Comparison of ENCODE assay signal across 15 mouse cellular contexts in genomic region chr6:141499511-141499910, GRCm38 (mm10). TPM values are rescaled to one million over a fixed set of nuclear protein-coding genes. Genes with fewer than 3 reads are reported as not detected.
A peak's percentile ranks its signal among the peaks of the same experiment; 100 is the strongest.
DNase-seq lines count a peak whose midpoint lies in the region; ATAC-seq and TF ChIP-seq lines count a peak whose summit lies in the region.
"Had no signal": no experiment of that assay in that cellular context is flagged by ENCODE, and none has a peak within 500 bp of the region (broad histone marks: within the 10 kb centered on the region; RNA-seq: fewer than 3 reads in every experiment).

No protein-coding gene starts in this region.

- no peak overlapping the region for H3K27ac ChIP-seq in heart, adult 2 months
- H3K27ac ChIP-seq in liver, postnatal 0 days (ENCODE audit: low read depth): no peak overlapping the region
- H3K27ac ChIP-seq in liver, embryonic 12.5 days: no peak overlapping the region
- H3K27ac ChIP-seq in ES-Bruce4 (ENCODE audit: insufficient read depth, low read length): no peak overlapping the region
- H3K27ac ChIP-seq in limb, embryonic 10.5 days: no peak overlapping the region
- no peak overlapping the region for H3K27ac ChIP-seq in forebrain, embryonic 12.5 days
- H3K27ac ChIP-seq: hindbrain, embryonic 12.5 days; midbrain, embryonic 13.5 days had no signal

- H3K4me1 ChIP-seq in heart, adult 2 months (ENCODE audit: control insufficient read depth, insufficient read depth, low read length): no peaks in the 10 kb centered on the region
- no peaks in the 10 kb centered on the region for H3K4me1 ChIP-seq in liver, postnatal 0 days (ENCODE audit: insufficient read depth)
- no peaks in the 10 kb centered on the region for H3K4me1 ChIP-seq in liver, embryonic 12.5 days
- peaks cover 3% of the 10 kb centered on the region for H3K4me1 ChIP-seq in ES-Bruce4 (ENCODE audit: control insufficient read depth, insufficient read depth, low read length)
- H3K4me1 ChIP-seq in limb, embryonic 10.5 days: peaks cover 16% of the 10 kb centered on the region
- peaks cover 29% of the 10 kb centered on the region for H3K4me1 ChIP-seq in forebrain, embryonic 12.5 days

- peak; percentile 47; the same call in 1 of the 2 replicates for ATAC-seq in liver, postnatal 0 days
- no peak for ATAC-seq in liver, embryonic 12.5 days
- no peak for ATAC-seq in forebrain, embryonic 12.5 days (ENCODE audit: low FRiP score)
- ATAC-seq: midbrain, embryonic 13.5 days had no signal

- no peak overlapping the region for H3K4me2 ChIP-seq in liver, postnatal 0 days (ENCODE audit: low read depth, low read length)
- H3K4me2 ChIP-seq in liver, embryonic 12.5 days: no peak overlapping the region
- no peak overlapping the region for H3K4me2 ChIP-seq in forebrain, embryonic 12.5 days
- H3K4me2 ChIP-seq: heart, embryonic 11.5 days; hindbrain, embryonic 12.5 days; midbrain, embryonic 13.5 days had no signal

- peak; percentile 62 for TF ChIP-seq CTCF in heart, adult 2 months (IDR thresholded peaks at IDR 0.05)
- TF ChIP-seq CTCF in liver, postnatal 0 days (IDR thresholded peaks at IDR 0.05; ENCODE audit: low read depth): peak; percentile 55
- peak; percentile 7 for TF ChIP-seq CTCF in ES-Bruce4 (IDR thresholded peaks at IDR 0.05; ENCODE audit: low read depth, low read length)

- no peaks in the 10 kb centered on the region for H3K27me3 ChIP-seq in heart, adult 2 months (ENCODE audit: control insufficient read depth, insufficient read depth, low read length)
- H3K27me3 ChIP-seq in liver, postnatal 0 days (ENCODE audit: insufficient read depth, low read length): no peaks in the 10 kb centered on the region
- H3K27me3 ChIP-seq in liver, embryonic 12.5 days (replicated peaks): no peaks in the 10 kb centered on the region
- no peaks in the 10 kb centered on the region for H3K27me3 ChIP-seq in ES-Bruce4 (ENCODE audit: control insufficient read depth, insufficient read depth, low read length, poor library complexity, severe bottlenecking)
- no peaks in the 10 kb centered on the region for H3K27me3 ChIP-seq in limb, embryonic 10.5 days (ENCODE audit: low read depth, poor library complexity, severe bottlenecking)
- H3K27me3 ChIP-seq in forebrain, embryonic 12.5 days: no peaks in the 10 kb centered on the region
- H3K27me3 ChIP-seq: hindbrain, embryonic 12.5 days had no signal

- TF ChIP-seq POLR2A in heart, adult 2 months (IDR thresholded peaks at IDR 0.05; ENCODE audit: insufficient read depth, low read depth, low read length): no peak
- no peak for TF ChIP-seq POLR2A in ES-Bruce4 (IDR thresholded peaks at IDR 0.05; ENCODE audit: insufficient read depth, low read length)

- no peak for TF ChIP-seq EP300 in heart, adult 2 months (IDR thresholded peaks at IDR 0.05; ENCODE audit: insufficient read depth, low read depth, low read length)
- no peak for TF ChIP-seq EP300 in liver, postnatal 0 days (IDR thresholded peaks at IDR 0.05; ENCODE audit: low read depth)
- no peak for TF ChIP-seq EP300 in ES-Bruce4 (IDR thresholded peaks at IDR 0.05; ENCODE audit: insufficient read depth, low read depth, low read length)

- H3K36me3 ChIP-seq in heart, adult 2 months (ENCODE audit: control insufficient read depth, insufficient read depth, low read length): no peaks in the 10 kb centered on the region; the same call in 1 of the 2 replicates
- no peaks in the 10 kb centered on the region for H3K36me3 ChIP-seq in liver, postnatal 0 days (replicated peaks; ENCODE audit: insufficient read depth, low read length)
- no peaks in the 10 kb centered on the region for H3K36me3 ChIP-seq in liver, embryonic 12.5 days
- H3K36me3 ChIP-seq in ES-Bruce4 (ENCODE audit: control insufficient read depth, insufficient read depth, low read length, poor library complexity, severe bottlenecking): no peaks in the 10 kb centered on the region
- H3K36me3 ChIP-seq in limb, embryonic 10.5 days: no peaks in the 10 kb centered on the region; the same call in 1 of the 2 replicates
- no peaks in the 10 kb centered on the region for H3K36me3 ChIP-seq in forebrain, embryonic 12.5 days (replicated peaks)
- H3K36me3 ChIP-seq: hindbrain, embryonic 12.5 days; midbrain, embryonic 13.5 days had no signal

- H3K9me3 ChIP-seq in liver, postnatal 0 days (ENCODE audit: low read length): no peaks in the 10 kb centered on the region
- no peaks in the 10 kb centered on the region for H3K9me3 ChIP-seq in liver, embryonic 12.5 days (replicated peaks)
- no peaks in the 10 kb centered on the region for H3K9me3 ChIP-seq in ES-Bruce4 (replicated peaks; ENCODE audit: control insufficient read depth, insufficient read depth, low read length, poor library complexity, severe bottlenecking)
- H3K9me3 ChIP-seq in limb, embryonic 10.5 days (replicated peaks): no peaks in the 10 kb centered on the region
- no peaks in the 10 kb centered on the region for H3K9me3 ChIP-seq in forebrain, embryonic 12.5 days
- H3K9me3 ChIP-seq: hindbrain, embryonic 12.5 days; midbrain, embryonic 13.5 days had no signal

- no peaks in the 10 kb centered on the region for H3K79me2 ChIP-seq in heart, adult 2 months (replicated peaks; ENCODE audit: control insufficient read depth, insufficient read depth, low read length)

- DNase-seq in heart, adult 2 months: no peak
- DNase-seq in heart, adult 11 months: no peak
- DNase-seq in liver, postnatal 0 days: no peak
- DNase-seq in brain, adult 2 months (ENCODE audit: low read depth, low spot score): peak; percentile 7
- no peak for DNase-seq in limb, embryonic 10.5 days (ENCODE audit: low spot score)
- DNase-seq: cerebellum, adult 8-10 months; kidney, adult 9 months; layer of hippocampus, adult 9-11 months; retina, postnatal 1 day had no signal

- intact Hi-C loops in heart, adult 2 months (cut with DNase I): no loop called here

- H3K9ac ChIP-seq in heart, adult 2 months (ENCODE audit: low read depth, low read length): no peak overlapping the region
- H3K9ac ChIP-seq in liver, postnatal 0 days (replicated peaks): no peak overlapping the region
- H3K9ac ChIP-seq in liver, embryonic 12.5 days: no peak overlapping the region
- H3K9ac ChIP-seq in ES-Bruce4 (ENCODE audit: low read depth, poor library complexity, severe bottlenecking): no peak overlapping the region
- no peak overlapping the region for H3K9ac ChIP-seq in forebrain, embryonic 12.5 days
- H3K9ac ChIP-seq: hindbrain, embryonic 12.5 days; midbrain, embryonic 13.5 days had no signal

- no peak overlapping the region for H3K4me3 ChIP-seq in heart, adult 2 months
- no peak overlapping the region for H3K4me3 ChIP-seq in liver, postnatal 0 days (ENCODE audit: low read depth, low read length)
- H3K4me3 ChIP-seq in liver, embryonic 12.5 days: no peak overlapping the region
- no peak overlapping the region for H3K4me3 ChIP-seq in ES-Bruce4 (ENCODE audit: low read depth, low read length)
- H3K4me3 ChIP-seq in limb, embryonic 10.5 days: no peak overlapping the region
- no peak overlapping the region for H3K4me3 ChIP-seq in forebrain, embryonic 12.5 days (replicated peaks)
- H3K4me3 ChIP-seq: hindbrain, embryonic 12.5 days; midbrain, embryonic 13.5 days had no signal

RNA-seq across cellular contexts. Expression of gene Slco1c1, which starts 24.7 kb away (rescaled TPM):
- total RNA-seq in heart, adult 2 months (2021): under 1 TPM; 0.23 TPM
- polyA plus RNA-seq in heart, adult 2 months (2012; rRNA removed): 0.14 and 0.35 TPM in 2 replicates
- 0.05 TPM in 1 of 2 replicates, not detected in the other for polyA plus RNA-seq in liver, postnatal 0 days (2015; fragmentation: Nextera tagmentation; extraction: Ambion mirVana)
- 0.05 TPM in 1 of 2 replicates, not detected in the other for polyA plus RNA-seq in liver, embryonic 12.5 days (2016; fragmentation: Nextera tagmentation; extraction: Ambion mirVana)
- not detected in 2 replicates for polyA plus RNA-seq in ES-Bruce4 (2011; ENCODE audit: insufficient read depth, insufficient read length, low read depth, missing spikeins)
- polyA plus RNA-seq in limb, embryonic 10.5 days (2016; fragmentation: Nextera tagmentation; extraction: Ambion mirVana): 0.09 TPM in 1 of 2 replicates, not detected in the other
- polyA plus RNA-seq in forebrain, embryonic 12.5 days (2016; fragmentation: Nextera tagmentation; extraction: Ambion mirVana): 1.0 and 1.3 TPM in 2 replicates

Comparison
In these comparisons a context has a peak if more than half of its experiments do, and no peak if none do; other contexts are left out.
1. CTCF ChIP-seq: peak in every context shown above with its lines; median percentile 62 in heart, adult 2 months; 55 in liver, postnatal 0 days; 7 in ES-Bruce4.